Mouse (Mus musculus) lung, adult 18-20 months (tissue): ENCODE data around the gene Npr3.

Experiments
- DNase-seq, 2 experiments: peaks; one replicate each; pipeline ENCODE4 v3.0.0; 2022; ENCODE audit warnings: mixed read lengths in 2 of 2

The Npr3 gene

DNA sequence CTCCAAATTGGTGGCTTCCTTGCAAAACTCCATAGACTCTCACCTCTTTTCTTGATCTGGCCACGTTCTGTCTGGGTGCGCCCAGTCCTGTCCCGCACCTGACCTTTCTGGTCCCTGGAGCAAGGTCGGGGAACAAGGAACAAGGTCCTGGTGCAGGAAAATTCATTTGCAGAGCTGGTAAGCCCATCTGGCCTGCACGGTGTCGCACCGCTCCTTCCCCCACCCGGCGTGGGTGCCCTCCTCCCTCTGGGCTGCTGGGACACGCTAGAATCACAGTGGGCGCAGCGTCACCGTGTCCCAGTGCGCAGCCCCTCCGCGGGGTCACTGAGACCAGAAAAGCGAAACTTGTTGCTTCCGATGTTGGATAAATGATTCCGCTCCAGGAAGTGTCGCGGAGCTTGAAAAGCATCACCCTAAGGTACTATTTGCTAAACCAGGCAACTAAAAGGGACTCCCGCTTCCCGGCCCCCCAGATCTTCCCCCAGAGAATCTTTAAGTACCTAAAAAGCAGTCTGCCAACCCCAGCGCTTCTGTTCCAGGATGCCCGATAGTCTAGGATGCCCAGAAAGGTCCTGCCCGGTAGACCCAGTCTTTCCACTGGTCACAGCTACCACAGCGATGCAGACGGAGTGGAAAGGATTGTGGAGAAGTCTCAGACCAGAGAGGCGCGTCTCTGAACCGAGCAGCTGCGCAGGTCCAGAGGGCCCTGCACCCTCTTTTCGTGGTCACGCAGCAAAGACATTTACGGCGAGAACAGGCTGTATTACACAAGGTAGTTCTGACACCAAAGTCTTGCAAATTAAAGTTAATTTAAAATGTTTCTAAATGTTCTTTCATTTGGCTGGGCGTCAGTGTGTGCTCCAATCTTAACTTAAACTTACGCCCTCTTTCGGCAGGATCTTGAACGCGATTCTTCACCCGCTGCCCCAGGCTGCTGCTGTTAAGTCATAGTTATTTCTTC is at the start of gene Npr3:
TSS of gene Npr3 (minus strand) at position 717 of the 961 bp plus-strand sequence.
- DNase-seq, result peak; percentile 37 to 55

- no peak for DNase-seq
Observed at GRCm38 (mm10) chr15:11956129-11956528, 49.0 kb upstream of the Npr3 start.

DNA sequence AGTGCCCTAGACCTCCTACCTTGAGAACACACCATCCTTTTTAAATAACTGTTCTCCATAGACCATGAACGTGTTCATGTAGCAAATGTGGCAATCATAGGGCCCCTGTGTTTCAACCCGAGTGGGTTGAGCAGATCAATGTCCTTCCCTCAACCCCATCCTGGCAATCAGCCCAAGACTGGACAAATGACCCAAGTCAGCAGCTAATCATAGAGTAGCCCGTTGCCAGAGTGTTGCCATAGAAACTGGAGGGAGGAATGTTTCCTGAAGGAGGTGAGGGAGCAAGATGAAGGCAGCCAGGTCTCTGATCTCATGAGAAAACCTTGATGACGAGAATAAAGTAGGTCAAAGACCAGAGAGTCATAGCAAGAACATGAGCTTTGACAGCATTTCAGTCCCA is 47.1 kb upstream of the Npr3 start:
- DNase-seq, result no peak

DNA sequence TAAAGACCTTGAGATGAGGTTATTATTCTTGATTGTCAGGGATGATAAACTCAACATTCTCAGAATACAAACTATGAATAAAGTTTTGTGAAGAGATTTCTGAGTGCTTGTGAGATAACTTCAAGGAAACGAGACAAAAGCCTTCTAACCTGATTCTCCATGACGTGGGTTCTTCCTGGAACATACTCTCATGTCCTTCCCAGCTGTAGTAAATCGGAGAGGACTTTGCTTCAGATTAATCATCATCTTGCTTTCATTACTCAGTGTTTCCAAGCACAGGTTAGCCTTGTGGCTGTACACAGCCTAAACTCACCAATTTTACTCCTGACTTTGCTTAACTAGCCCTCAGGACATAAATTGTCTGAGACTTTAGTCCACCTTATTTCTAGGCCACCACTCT is 45.1 kb upstream of the Npr3 start:
- no peak for DNase-seq

- no peak for DNase-seq
Observed at GRCm38 (mm10) chr15:11951181-11951580, 44.1 kb upstream of the Npr3 start.

DNA sequence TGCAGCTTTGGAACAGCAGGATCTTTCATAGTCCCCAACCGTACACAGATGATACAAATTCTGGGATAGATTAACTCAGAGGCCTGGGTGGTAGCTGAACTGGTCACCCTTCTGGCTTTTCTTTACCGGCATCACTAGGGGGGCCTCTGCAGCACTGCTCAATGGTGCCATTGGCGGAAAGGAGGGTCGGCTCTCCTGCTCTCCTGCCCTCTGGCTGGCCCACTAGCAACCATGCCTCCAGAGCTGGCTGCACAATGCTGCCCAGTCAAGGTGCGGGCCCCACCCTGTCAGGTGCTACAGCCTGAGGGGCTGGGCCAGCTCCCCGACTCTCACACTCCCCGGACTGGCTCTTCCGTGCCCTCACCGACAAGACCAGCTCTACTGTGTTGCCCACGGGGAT is 43.1 kb upstream of the Npr3 start:
- no peak for DNase-seq

- no peak for DNase-seq
Observed at GRCm38 (mm10) chr15:11949490-11949889, 42.4 kb upstream of the Npr3 start.

DNA sequence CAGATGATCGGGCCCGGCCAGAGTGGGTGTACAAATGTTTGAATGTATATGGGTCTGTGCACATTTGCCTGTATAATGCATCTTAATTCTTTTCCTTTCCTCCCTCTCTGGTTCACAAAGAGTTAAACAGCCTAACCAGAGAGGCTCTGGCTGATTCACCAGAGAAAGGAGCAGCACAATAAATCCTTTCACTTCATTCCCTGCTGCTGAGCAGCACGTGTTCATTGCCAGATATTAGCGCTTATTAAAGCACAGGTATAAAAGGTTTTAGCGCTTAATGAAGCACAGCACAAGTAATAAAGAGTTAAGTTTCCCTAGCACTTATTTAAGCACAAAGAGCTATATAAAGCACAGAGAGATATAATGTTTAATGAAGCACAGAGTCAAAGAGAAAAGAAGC is 33.8 kb upstream of the Npr3 start:
- no peak for DNase-seq

DNA sequence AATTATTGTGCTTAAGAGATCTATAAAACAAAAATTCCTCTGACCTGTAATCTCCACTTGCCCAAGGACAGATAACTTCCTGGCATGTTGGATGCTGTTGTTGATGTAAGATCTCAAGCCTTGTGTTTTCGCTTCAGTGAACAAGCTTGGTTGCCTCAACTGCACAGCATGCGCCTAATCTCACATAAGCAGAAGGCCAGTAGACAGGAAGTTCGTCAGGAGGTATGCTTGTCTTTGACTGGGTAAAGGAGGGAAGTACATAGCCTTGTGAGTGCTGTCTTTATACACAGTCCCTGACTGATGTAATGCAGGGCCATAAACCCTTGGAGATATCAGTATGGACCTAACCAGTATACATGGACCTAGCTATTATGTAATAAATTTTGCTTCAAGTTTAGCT is 20.7 kb upstream of the Npr3 start:
- no peak for DNase-seq

GRCm38 (mm10) chr15:11914101-11914500 is 7.0 kb upstream of the Npr3 start:
- DNase-seq, result no peak

- no peak for DNase-seq
Observed at GRCm38 (mm10) chr15:11909875-11910274, 2.8 kb upstream of the Npr3 start.

GRCm38 (mm10) chr15:11908166-11908565 is 1.1 kb upstream of the Npr3 start:
- peak in 1 of 2 experiments; percentile 41 for DNase-seq

DNA sequence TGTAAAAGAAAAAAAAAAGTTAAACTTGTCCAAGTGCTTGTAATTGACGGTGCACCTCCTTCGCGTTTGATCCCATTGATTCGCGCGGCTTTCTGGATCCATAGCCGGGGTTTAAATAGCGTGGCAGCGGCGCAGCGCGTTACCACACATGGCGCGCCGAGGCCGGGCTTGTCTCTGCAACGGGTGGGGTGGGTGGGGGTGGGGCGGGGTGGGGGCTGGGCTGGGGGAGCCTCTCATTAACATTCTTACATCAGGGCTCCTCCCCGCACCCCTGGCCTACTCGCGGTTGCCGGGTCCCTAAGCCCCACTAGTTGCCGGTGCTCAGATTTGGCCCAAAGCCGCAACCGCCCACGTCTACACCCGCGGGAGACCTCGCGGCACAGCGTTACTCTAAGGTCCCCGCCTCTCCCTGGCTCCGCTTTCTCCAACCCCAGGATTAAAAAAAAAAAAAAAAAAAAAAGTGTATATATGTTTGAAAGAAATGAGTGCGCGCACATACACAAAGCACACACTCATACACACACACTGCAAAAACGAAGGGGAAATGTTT is 991 bp downstream of the Npr3 start:
- DNase-seq, result peak; percentile 59 to 71

DNA sequence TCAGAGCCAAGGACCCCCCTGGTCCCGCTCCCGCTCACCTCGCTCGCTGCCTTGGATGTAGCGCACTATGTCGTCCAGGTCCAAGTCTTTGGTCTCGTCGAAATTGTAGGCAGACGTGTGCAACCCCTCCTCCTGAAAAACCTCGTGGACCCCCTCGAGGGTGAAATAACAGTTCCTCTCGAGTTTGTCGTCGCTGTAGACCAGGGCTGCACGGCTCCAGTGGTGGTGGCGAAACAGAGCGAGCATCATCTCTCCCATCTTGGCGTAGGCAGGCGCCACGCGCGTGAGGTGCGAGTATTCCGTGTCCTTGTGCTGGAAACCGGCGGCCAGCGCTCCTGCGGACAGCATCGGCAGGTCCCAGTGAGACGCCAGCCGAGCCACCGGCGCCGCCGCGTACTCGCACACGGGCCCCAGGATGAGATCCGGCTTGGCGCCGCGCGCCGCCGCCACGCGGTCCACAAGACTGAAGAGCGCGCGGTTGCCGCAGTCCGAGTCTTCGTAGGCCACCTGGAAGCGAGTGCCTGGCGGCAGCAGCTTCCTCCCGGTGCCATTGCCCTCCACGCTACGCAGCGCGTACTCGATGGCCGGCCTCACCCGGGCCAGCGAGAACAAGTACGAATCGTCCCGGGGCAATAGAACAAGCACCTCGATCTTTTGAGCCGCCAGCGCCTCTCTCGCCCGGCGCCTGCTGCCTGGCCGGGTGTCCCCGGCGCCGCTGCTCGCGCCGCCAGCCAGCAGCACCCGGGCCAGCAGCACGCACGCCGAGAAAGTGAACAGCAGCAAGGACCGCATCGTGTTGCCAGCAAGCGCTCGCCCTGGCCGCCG is 2.0 kb downstream of the Npr3 start:
- peak in 1 of 2 experiments; percentile 22 for DNase-seq

DNA sequence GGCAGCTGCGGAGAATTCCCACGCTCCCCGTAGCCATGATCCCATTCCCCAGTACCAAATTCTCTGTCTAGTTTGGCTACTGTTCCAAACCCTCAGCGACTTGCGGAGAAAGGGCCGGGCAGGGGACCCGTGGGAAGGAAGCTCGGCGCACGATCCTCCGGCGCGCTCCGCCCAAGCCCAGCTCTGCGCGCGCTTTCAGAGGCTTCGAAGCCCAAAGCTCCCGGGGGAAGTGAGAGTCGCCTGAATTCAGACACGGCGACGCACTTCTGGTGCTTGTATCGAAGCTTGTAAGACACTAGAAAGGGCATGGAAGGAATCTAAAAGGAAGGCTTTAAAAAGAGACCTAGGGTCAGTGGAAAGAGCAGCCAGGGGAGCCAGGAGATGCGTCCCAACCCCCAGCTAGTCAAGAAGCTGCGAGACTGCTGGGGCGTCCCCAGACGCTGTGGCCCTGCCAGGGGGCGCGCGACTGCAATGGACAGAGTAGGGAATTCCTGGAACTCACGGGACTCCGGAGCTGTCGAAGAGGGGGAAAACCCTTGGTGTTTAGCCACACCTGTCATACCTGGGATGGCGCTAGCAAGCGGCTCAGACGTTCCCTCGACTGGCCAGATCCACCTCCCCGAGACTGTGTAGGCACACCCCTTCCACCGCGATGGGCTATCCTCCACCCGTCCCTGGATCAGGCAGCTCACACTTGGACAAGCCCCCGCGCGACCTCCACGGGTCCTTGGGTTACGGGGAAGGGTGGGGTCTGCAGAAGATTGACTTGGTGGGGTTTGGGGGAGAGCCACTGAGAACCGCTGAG is 2.8 kb downstream of the Npr3 start:
- peak; percentile 44 to 51 for DNase-seq

DNA sequence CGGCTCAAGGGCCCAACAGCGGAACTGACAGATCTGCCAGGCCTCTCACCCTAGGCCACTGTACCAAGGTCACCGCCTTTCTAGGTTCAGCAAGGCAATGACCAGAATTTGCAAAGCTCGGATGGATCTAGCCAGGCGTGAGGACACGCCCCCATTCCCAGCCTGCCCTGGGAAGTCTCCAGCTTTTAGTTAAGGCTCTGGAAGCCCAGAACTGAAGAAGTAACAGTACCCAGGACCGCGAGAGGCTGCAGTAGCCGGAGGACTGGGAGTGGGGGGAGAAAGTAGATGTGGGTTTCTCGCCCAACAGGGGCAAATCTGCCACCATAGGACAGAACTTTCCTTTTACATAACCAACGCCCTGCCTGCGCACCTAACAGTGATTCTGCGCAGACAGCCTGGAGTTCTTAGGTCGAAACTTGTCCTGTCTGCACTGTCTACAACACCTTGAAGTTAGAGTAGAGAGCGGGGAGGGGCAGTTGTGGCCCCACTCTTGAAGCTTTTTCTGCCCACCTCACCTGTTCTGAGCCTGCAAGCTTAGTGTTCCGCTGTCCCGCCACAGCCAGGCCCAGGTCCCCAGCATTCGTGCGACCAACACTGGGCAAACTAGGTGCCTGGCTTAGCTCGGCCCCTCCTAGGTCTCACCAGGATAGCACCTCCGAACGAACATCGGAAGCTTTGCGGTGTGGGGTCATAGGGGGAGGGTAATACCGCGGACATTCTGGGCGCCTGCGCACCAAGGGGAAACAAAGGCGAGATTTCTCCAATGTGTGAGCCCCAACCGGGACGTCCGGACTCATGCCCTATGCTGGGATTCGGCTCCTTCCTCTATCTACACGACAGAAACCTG is 3.7 kb downstream of the Npr3 start:
- peak; percentile 41 to 57 for DNase-seq

DNA sequence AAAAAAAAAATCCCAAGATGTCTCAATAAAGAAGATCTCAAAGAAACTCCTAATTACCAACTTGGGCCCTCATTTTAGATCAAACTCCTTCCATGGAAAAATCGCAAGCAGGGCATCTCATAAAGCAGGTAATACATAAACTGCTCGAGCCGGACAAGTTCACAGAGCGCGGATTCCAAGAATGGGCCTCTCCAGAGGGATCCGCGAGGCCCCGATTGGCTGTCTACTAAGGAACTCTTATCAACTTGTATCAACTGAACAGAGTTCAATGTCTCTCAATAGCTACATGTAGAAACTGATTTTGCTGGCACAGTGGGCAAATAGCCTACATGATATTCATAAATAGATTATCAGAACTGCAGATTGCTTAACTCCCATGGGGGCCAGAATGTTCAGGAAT is 9.5 kb downstream of the Npr3 start:
- no peak for DNase-seq

DNA sequence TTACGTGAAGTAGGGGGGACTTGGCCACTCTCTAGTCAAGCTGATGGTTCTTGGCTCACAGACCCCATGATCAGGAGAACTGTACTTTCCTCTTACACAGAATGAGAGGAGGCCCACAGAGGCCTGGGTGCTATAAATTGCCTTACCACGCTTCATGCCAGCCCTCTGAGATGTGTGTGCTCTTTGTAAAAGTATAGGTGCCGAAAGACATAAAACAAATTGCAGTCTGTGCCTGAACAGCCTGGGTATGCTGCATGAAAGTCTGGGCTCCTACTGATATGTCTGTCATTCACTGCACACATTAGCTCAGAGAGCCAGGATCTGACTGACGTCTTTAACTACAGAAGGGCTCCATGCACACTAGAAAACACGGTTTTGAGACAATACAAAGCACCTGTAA is 9.9 kb downstream of the Npr3 start:
- no peak for DNase-seq

DNA sequence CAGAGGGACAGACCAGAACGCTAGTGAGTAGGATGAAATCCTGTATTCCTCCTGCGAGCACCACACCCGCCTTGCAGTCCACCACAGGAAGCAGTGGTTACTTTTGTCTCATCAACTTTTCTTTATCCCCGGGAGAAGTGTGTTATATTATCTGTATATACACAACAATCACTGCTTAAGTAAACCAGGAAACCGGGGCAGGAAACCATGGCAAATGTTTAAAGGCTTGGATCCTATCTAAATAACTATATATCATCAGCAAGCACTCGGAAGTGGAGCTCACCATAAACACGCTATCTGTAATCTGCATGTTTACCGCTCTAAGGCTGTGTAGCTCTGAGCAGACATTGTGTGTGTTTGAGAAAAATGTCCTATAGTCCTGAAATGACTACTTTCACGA is 13.1 kb downstream of the Npr3 start:
- DNase-seq, result no peak

DNA sequence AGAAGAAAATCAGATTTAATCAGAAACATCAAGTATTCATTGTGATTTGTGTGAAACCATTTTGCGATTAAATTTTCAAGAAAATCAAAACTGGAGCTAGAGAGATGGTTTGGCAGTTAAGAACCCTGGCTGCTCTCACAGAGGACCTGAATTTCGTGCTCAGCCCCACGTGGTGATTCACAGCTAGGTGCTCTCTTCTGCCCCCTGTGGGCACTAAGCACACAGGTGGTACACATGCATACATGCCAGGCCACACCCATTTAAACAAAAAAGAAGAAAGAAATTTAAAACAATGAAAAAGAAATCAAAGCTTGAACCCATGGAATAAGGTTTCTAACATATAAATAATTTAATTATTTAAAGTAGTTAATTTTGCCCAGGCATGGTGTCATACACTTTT is 15.7 kb downstream of the Npr3 start:
- DNase-seq, result no peak

GRCm38 (mm10) chr15:11882508-11883205 is 24.4 kb downstream of the Npr3 start:
- no peak for DNase-seq
